Mouse (Mus musculus): Measurements from ENCODE around the gene Anxa11. TPM values are rescaled to one million over a fixed set of nuclear protein-coding genes. Genes with fewer than 3 reads are reported as not detected.
"Not testable (repeated sequence)": the region's sequence is repeated elsewhere in the genome, so short reads cannot be mapped to it uniquely, and the experiment has no call there.

Anxa11 gene
- polyA plus RNA-seq (2021): 54.8 TPM

DNA sequence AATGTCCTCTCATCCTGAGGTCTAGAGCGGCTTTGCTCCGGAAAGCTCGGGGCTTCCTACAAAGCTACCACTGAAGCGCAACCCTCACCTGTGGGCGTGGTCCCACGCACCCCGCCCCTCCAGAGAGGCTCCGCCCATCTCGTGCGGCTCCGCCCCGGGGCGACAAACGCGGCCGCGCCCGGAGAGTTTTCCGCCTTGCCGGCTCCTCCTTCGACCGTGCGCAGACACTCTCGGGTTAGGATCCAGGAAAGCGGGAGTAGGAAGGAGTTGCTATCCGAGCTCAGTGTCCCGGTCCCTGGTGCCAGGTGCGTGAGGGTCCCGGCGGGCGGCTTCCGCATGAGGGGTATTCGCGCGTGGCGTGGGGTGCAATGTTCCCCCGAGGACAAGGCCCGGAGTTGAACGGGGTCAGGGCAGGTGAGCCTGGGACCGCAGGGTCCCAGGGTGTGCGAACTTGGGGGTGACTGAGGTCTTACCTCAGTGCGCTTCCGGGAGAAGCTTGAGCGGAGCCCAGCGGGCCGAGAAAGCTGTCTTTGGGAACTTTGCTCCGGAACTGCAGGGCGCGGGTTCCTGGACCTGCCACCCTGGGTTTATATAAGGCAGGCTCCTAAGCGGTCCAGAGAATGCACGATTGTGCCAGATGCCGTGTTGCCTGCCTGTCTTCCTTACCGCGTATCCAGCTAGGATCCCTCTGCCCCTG, at the start of gene Anxa11:
Gene Anxa11 (plus strand): TSS at position 166 of the 697 bp plus-strand sequence.
- ChIA-PET POLR2A (interaction anchor here (1.1 kb wide), 1 partner anchor 11 kb away, joined by 5 read pairs; no protein-coding TSS in a partner anchor), CTCF (interaction anchor here (0.8 to 2.1 kb wide), 5 partner anchors 10 to 43 kb away, joined by 3 to 8 read pairs (median 4); no protein-coding TSS in a partner anchor)
- DNase-seq (ENCODE audit: low read depth, low spot score) (no peak), ATAC-seq (peak; percentile 64)
- in situ Hi-C loops (cut with MboI; ENCODE audit: low pct_unique_long_range_greater_than_20kb): no loop called here
- no peak for TF ChIP-seq CTCF (IDR thresholded peaks at IDR 0.05)
- H3K27me3 ChIP-seq: no peaks in the 10 kb centered on the region

DNA sequence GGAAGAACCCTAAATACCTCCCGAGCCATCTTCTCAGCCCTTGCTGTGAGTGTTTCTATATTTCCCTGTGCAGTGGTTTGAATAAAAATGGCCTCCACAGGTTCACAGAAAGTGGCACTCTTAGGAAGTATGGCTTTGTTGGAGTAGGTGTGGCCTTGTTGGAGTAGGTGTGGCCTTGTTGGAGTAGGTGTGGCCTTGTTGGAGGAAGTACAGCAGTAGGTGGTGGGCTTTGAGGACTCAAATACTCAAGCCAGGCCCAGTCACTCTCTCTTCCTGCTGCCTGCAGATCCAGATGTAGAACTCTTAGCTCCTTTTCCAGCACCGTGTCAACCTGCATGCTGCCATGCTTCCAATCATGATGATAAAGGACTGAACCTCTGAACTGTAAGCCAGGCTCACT, 47.6 kb upstream of the Anxa11 start:
- H3K27me3 ChIP-seq: no peaks in the 10 kb centered on the region
- ATAC-seq (no peak), DNase-seq (ENCODE audit: low read depth, low spot score) (no peak)
- no peak for TF ChIP-seq CTCF (IDR thresholded peaks at IDR 0.05)
- in situ Hi-C loops (cut with MboI; ENCODE audit: low pct_unique_long_range_greater_than_20kb): no loop called here
- CTCF ChIA-PET: no interaction called here
- POLR2A ChIA-PET: no interaction called here

- POLR2A ChIA-PET: no interaction called here
- DNase-seq (ENCODE audit: low read depth, low spot score): no peak
- CTCF ChIA-PET: no interaction called here
- ATAC-seq: no peak
- TF ChIP-seq CTCF (IDR thresholded peaks at IDR 0.05): no peak
- H3K27me3 ChIP-seq: no peaks in the 10 kb centered on the region
- in situ Hi-C loops (cut with MboI; ENCODE audit: low pct_unique_long_range_greater_than_20kb): loop anchor here (5.0 kb wide), 1 partner anchor 73 kb away; no protein-coding TSS in a partner anchor
Observed at GRCm38 (mm10) chr14:25795067-25795466, 46.9 kb upstream of the Anxa11 start.

GRCm38 (mm10) chr14:25795561-25796174, 46.3 kb upstream of the Anxa11 start:
- CTCF ChIA-PET: no interaction called here
- POLR2A ChIA-PET: no interaction called here
- no peak for DNase-seq (ENCODE audit: low read depth, low spot score)
- TF ChIP-seq CTCF (IDR thresholded peaks at IDR 0.05): no peak
- H3K27me3 ChIP-seq: no peaks in the 10 kb centered on the region
- no peak for ATAC-seq
- in situ Hi-C loops (cut with MboI; ENCODE audit: low pct_unique_long_range_greater_than_20kb): loop anchor here (5.0 kb wide), 1 partner anchor 73 kb away; no protein-coding TSS in a partner anchor

GRCm38 (mm10) chr14:25796619-25797018, 45.3 kb upstream of the Anxa11 start:
- H3K27me3 ChIP-seq: no peaks in the 10 kb centered on the region
- in situ Hi-C loops (cut with MboI; ENCODE audit: low pct_unique_long_range_greater_than_20kb): loop anchor here (5.0 kb wide), 1 partner anchor 74 kb away; no protein-coding TSS in a partner anchor
- CTCF ChIA-PET: no interaction called here
- ATAC-seq: no peak
- DNase-seq (ENCODE audit: low read depth, low spot score): no peak
- TF ChIP-seq CTCF (IDR thresholded peaks at IDR 0.05): no peak
- POLR2A ChIA-PET: no interaction called here

- in situ Hi-C loops (cut with MboI; ENCODE audit: low pct_unique_long_range_greater_than_20kb): no loop called here
- no peak for ATAC-seq
- H3K27me3 ChIP-seq: no peaks in the 10 kb centered on the region
- DNase-seq (ENCODE audit: low read depth, low spot score): no peak
- POLR2A ChIA-PET: interaction anchor here (0.6 to 0.9 kb wide), 2 partner anchors 19 to 92 kb away, joined by 3 to 4 read pairs; no protein-coding TSS in a partner anchor
- peak; percentile 93 for TF ChIP-seq CTCF (IDR thresholded peaks at IDR 0.05)
- CTCF ChIA-PET: interaction anchor here (0.8 to 1.6 kb wide), 10 partner anchors 8 to 92 kb away, joined by 3 to 10 read pairs (median 4); partner anchors contain the start of gene Zcchc24
Observed at GRCm38 (mm10) chr14:25800166-25800960, 41.6 kb upstream of the Anxa11 start.

DNA sequence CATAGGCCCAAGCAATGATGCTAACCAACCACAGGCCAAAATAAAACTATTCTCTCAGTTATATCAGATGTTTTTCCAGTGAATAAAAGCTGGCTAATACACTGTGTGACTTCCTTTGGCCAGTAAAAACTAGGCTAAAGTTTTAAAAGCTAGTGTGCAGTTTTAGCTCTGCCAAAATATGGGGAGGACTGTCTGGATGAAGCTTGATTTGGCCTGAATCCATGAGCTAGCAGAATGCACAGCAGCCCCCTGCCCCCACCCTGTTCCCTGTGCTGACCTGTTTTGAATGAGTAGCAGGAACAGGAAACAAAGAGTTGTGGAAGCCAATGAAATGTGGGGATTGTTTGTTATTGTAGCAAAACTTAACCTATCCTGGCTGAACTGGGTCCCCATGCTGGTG, 39.4 kb upstream of the Anxa11 start:
- no peak for ATAC-seq
- no peaks in the 10 kb centered on the region for H3K27me3 ChIP-seq
- POLR2A ChIA-PET: interaction anchor here (1.4 kb wide), 1 partner anchor 85 kb away, joined by 3 read pairs; no protein-coding TSS in a partner anchor
- DNase-seq (ENCODE audit: low read depth, low spot score): no peak
- CTCF ChIA-PET: interaction anchor here (0.8 to 1.8 kb wide), 6 partner anchors 10 to 94 kb away, joined by 3 to 5 read pairs (median 3); no protein-coding TSS in a partner anchor
- no peak for TF ChIP-seq CTCF (IDR thresholded peaks at IDR 0.05)
- in situ Hi-C loops (cut with MboI; ENCODE audit: low pct_unique_long_range_greater_than_20kb): no loop called here

GRCm38 (mm10) chr14:25803246-25803809, 38.6 kb upstream of the Anxa11 start:
- DNase-seq (ENCODE audit: low read depth, low spot score): no peak
- no peak for TF ChIP-seq CTCF (IDR thresholded peaks at IDR 0.05)
- H3K27me3 ChIP-seq: no peaks in the 10 kb centered on the region
- ATAC-seq: no peak
- in situ Hi-C loops (cut with MboI; ENCODE audit: low pct_unique_long_range_greater_than_20kb): no loop called here
- ChIA-PET CTCF (interaction anchor here (1.1 to 1.8 kb wide), 4 partner anchors 11 to 90 kb away, joined by 3 to 5 read pairs (median 4); no protein-coding TSS in a partner anchor), POLR2A (interaction anchor here (1.4 kb wide), 1 partner anchor 86 kb away, joined by 3 read pairs; no protein-coding TSS in a partner anchor)

- no peaks in the 10 kb centered on the region for H3K27me3 ChIP-seq
- ATAC-seq: no peak
- TF ChIP-seq CTCF (IDR thresholded peaks at IDR 0.05): no peak
- ChIA-PET CTCF (interaction anchor here (1.2 to 2.0 kb wide), 2 partner anchors 9 to 98 kb away, joined by 3 to 5 read pairs; no protein-coding TSS in a partner anchor), POLR2A (no interaction called here)
- in situ Hi-C loops (cut with MboI; ENCODE audit: low pct_unique_long_range_greater_than_20kb): no loop called here
- DNase-seq (ENCODE audit: low read depth, low spot score): no peak
Observed at GRCm38 (mm10) chr14:25805871-25806270, 36.1 kb upstream of the Anxa11 start.

DNA sequence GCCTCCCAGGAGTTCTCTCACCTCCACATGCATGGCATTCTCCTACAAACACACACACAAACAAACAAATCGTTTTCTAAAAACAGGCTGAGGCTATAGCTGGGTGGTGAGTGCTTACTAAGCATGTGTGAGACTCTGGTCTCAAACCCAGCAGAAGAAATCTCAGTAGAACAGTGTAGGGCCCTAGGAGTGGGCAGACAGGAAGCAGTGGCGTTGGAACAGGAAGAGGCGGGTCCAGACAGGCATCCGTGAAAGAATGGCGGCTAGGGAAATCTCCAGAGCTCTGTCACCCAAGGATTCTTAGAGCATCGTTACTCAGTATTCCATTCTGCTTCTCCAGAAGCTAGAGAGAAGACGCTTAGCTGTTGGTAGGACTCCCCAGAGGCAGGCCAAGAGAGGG, 35.4 kb upstream of the Anxa11 start:
- TF ChIP-seq CTCF (IDR thresholded peaks at IDR 0.05): no peak
- in situ Hi-C loops (cut with MboI; ENCODE audit: low pct_unique_long_range_greater_than_20kb): no loop called here
- ChIA-PET CTCF (interaction anchor here (1.2 to 2.0 kb wide), 2 partner anchors 8 to 98 kb away, joined by 3 to 5 read pairs; no protein-coding TSS in a partner anchor), POLR2A (no interaction called here)
- no peaks in the 10 kb centered on the region for H3K27me3 ChIP-seq
- DNase-seq (ENCODE audit: low read depth, low spot score) (no peak), ATAC-seq (no peak)

DNA sequence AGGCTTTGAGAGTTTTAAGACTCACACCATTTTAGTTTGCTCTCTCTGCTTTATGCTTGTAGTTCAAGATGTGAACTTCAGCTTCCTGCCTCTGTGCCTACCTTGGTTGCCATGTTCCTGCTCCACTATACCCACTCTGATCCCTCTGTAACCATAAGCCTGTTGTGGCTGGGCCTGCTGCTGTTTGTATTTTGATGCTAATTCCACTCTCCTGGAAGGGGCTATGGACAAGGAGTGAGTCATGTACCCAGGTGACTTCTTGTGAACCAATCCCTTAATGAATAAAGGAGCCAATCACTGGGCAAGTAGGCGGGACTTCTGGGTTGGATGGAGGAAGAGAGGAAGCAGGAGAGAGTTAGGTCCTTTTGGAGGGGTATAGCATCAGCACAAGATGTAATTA, 30.9 kb upstream of the Anxa11 start:
- ATAC-seq; in situ Hi-C loops (cut with MboI; ENCODE audit: low pct_unique_long_range_greater_than_20kb); POLR2A ChIA-PET; CTCF ChIA-PET; DNase-seq (ENCODE audit: low read depth, low spot score); H3K27me3 ChIP-seq: not testable (repeated sequence)
